Mouse (Mus musculus): ENCODE measurements around the gene Riox1. TPM values are rescaled to one million over a fixed set of nuclear protein-coding genes. Genes with fewer than 3 reads are reported as not detected.
"Not testable (repeated sequence)": the region's sequence is repeated elsewhere in the genome, so short reads cannot be mapped to it uniquely, and the experiment has no call there.

Riox1 gene
- polyA plus RNA-seq, 1 experiment from 2014 or later: 7.9 TPM

DNA sequence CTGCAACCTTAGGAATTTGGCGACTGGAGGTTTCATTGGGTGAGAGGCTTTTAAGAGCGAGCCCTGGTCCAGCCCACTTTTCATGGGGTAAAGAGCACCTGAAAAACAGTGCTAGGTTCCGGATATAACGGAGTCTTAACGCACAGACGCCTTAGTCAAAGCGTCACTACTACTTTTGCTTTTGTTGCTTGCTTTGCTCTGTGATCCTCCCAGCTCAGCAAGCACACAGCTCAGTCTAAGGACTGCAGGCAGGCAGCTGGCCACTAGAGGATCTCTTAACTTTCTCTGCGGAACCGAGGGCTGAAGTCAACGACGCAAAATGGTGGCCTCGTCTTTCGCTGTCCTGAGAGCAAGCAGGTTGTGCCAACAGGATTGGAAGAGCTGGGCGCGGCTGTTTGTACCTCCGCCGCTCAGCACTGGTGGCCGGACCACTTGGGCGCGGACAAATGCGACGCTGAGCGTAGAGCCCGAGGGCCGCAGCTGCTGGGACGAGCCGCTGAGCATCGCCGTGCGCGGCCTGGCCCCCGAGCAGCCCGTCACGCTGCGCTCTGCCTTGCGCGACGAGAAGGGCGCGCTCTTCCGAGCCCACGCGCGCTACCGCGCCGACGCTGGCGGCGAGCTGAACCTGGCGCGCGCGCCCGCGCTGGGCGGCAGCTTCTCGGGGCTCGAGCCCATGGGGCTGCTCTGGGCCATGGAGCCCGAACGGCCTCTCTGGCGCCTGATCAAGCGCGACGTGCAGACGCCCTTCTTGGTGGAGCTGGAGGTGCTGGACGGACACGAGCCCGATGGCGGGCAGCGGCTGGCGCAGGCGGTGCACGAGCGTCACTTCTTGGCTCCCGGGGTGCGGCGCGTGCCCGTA, 37.4 kb downstream of the Riox1 start, which contains the start of gene Acot2:
Gene Acot2, plus strand, starts transcription at position 279 of the 859 bp plus-strand sequence.
- Histone ChIP-seq H3K9me3 (replicated peaks) (no peaks in the 10 kb centered on the region), H3K4me2 (peak within 1 kb of the TSS; percentile 74), H3K36me3 (peaks cover 5% of the 10 kb centered on the region; the same call in 1 of the 2 replicates), H3K27ac (peak within 1 kb of the TSS; percentile 98), H3K4me1 (replicated peaks) (peaks cover 16% of the 10 kb centered on the region), H3K4me3 (peak within 1 kb of the TSS; percentile 70), H3K9ac (peak within 1 kb of the TSS; percentile 77), H3K27me3 (no peaks in the 10 kb centered on the region)
- ATAC-seq (replicated peaks; ENCODE audit: insufficient number of reproducible peaks, insufficient read depth, low FRiP score, low read depth): peak; percentile 81
- WGBS: under 1% methylated on average over 79 of the region's 80 CpGs

GRCm38 (mm10) chr12:83988483-83988882, 38.1 kb downstream of the Riox1 start:
- 65% methylated on average over 4 of the region's 4 CpGs for WGBS
- H3K9me3 ChIP-seq (replicated peaks): no peaks in the 10 kb centered on the region
- no peaks in the 10 kb centered on the region for H3K27me3 ChIP-seq
- peaks cover 16% of the 10 kb centered on the region for H3K4me1 ChIP-seq (replicated peaks)
- H3K27ac ChIP-seq: peak overlapping the region; percentile 98
- H3K4me2 ChIP-seq: peak overlapping the region; percentile 74
- H3K4me3 ChIP-seq: peak overlapping the region; percentile 70
- peak overlapping the region; percentile 77 for H3K9ac ChIP-seq
- ATAC-seq (replicated peaks; ENCODE audit: insufficient number of reproducible peaks, insufficient read depth, low FRiP score, low read depth): peak; percentile 4; the same call in 1 of the 2 replicates
- peaks cover 12% of the 10 kb centered on the region for H3K36me3 ChIP-seq

- peak overlapping the region; percentile 74 for H3K4me2 ChIP-seq
Observed at GRCm38 (mm10) chr12:83989378-83989777, 39.0 kb downstream of the Riox1 start.

GRCm38 (mm10) chr12:83997221-83997620, 46.8 kb downstream of the Riox1 start:
- H3K27me3 ChIP-seq: no peaks in the 10 kb centered on the region
- WGBS: 50% methylated on average over 2 of the region's 2 CpGs
- ATAC-seq (replicated peaks; ENCODE audit: insufficient number of reproducible peaks, insufficient read depth, low FRiP score, low read depth): no peak

More at GRCm38 (mm10) chr12:83989378-83989777, 39.0 kb downstream of the Riox1 start:
- H3K9ac ChIP-seq: no peak overlapping the region
- no peaks in the 10 kb centered on the region for H3K27me3 ChIP-seq
- ATAC-seq (replicated peaks; ENCODE audit: insufficient number of reproducible peaks, insufficient read depth, low FRiP score, low read depth): no peak
- peaks cover 16% of the 10 kb centered on the region for H3K4me1 ChIP-seq (replicated peaks)
- H3K27ac ChIP-seq: no peak overlapping the region
- no peak overlapping the region for H3K4me3 ChIP-seq
- WGBS: 91% methylated on average over 4 of the region's 4 CpGs
- no peaks in the 10 kb centered on the region for H3K9me3 ChIP-seq (replicated peaks)
- peaks cover 20% of the 10 kb centered on the region for H3K36me3 ChIP-seq

DNA sequence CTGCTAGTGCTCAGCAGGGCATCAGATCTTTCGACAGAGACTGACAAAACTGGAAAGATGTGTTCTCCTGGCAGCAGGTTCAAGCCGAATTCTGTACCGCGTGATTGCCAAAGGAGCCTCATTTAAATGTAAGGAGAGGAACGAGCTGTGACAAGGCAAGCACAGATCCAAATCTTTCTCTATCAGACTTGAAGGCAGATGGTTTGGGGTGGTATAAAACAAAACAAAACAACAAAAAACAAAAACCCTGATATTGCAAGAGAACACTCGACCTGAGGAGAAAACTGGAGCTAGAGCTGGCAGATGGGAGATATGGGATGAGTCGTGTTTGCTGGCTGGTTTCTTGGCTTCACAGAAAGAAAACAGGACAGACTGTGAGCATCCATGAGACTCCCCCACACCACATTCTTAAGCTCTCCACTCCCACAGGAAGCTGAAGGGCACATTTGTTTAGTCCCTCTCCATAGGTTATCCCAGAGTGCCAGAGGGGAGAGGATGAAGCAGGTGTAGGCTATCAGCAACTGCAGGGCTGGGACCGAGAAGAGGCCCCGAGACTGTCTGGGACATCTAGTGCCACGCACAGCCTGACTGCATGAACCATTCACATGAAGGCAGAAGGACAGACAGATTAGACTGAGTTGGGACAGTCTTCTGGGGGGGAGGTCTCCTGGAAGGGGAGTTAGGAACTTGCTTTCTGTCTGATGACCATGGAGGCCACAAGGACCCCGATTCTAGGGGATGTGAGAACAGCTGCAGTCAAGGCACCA, 48.1 kb downstream of the Riox1 start:
- Histone ChIP-seq H3K9ac (no peak overlapping the region), H3K27me3 (no peaks in the 10 kb centered on the region), H3K9me3 (replicated peaks) (no peaks in the 10 kb centered on the region), H3K36me3 (peaks cover 10% of the 10 kb centered on the region), H3K4me1 (replicated peaks) (peaks cover 23% of the 10 kb centered on the region), H3K4me2 (no peak overlapping the region), H3K4me3 (no peak overlapping the region), H3K27ac (peak overlapping the region; percentile 65)
- WGBS: 49% methylated on average over 11 of the region's 11 CpGs
- ATAC-seq (replicated peaks; ENCODE audit: insufficient number of reproducible peaks, insufficient read depth, low FRiP score, low read depth): peak; percentile 45; the same call in 1 of the 2 replicates

More at GRCm38 (mm10) chr12:83997221-83997620, 46.8 kb downstream of the Riox1 start:
- Histone ChIP-seq H3K9me3 (replicated peaks) (no peaks in the 10 kb centered on the region), H3K4me3 (no peak overlapping the region), H3K4me1 (replicated peaks) (peaks cover 23% of the 10 kb centered on the region), H3K36me3 (peaks cover 19% of the 10 kb centered on the region), H3K27ac (no peak overlapping the region), H3K4me2 (no peak overlapping the region), H3K9ac (no peak overlapping the region)

- H3K4me1 ChIP-seq (replicated peaks): peaks cover 23% of the 10 kb centered on the region
- not testable (repeated sequence) for H3K9ac ChIP-seq; H3K9me3 ChIP-seq (replicated peaks); H3K36me3 ChIP-seq; H3K27me3 ChIP-seq
- peak; percentile 86; the same call in 1 of the 2 replicates for ATAC-seq (replicated peaks; ENCODE audit: insufficient number of reproducible peaks, insufficient read depth, low FRiP score, low read depth)
- peak overlapping the region; percentile 65 for H3K27ac ChIP-seq
- WGBS: 15% methylated on average over 8 of the region's 8 CpGs
- H3K4me2 ChIP-seq: peak overlapping the region; percentile 19; the same call in 1 of the 2 replicates
- 0 out of 2 replicates have a peak overlapping the region, but pooled peaks have one; percentile 1 for H3K4me3 ChIP-seq
Observed at GRCm38 (mm10) chr12:83999237-83999636, 48.8 kb downstream of the Riox1 start.

DNA sequence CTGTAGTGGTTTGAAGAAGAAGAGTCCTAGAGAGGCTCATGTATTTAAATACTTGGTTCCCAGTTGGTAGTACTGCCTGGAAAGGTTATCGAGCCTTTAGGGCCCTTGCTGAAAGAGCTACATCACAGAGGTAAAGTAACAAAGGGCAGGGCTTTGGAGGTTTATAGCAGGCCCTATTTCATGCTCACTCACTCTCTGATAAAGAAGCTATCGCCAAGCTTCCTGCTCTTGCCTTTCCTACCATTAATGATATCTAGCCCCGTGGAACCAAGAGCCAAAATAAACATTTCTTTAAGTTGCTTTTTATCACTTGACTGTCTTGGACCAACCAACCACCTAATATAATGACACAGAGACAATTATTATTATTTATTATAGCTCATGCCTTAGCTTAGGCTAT, 50.0 kb downstream of the Riox1 start:
- Histone ChIP-seq H3K4me1 (replicated peaks) (peaks cover 23% of the 10 kb centered on the region), H3K4me2 (no peak overlapping the region), H3K4me3 (no peak overlapping the region), H3K9me3 (replicated peaks) (no peaks in the 10 kb centered on the region), H3K27me3 (no peaks in the 10 kb centered on the region), H3K36me3 (no peaks in the 10 kb centered on the region), H3K9ac (no peak overlapping the region), H3K27ac (0 out of 2 replicates have a peak overlapping the region, but pooled peaks have one; percentile 65)
- WGBS: 53% methylated on average over 3 of the region's 3 CpGs
- ATAC-seq (replicated peaks; ENCODE audit: insufficient number of reproducible peaks, insufficient read depth, low FRiP score, low read depth): no peak

Other genes with a start within 250 kb of the Riox1 start
- gene Papln, start 187.0 kb upstream of the Riox1 start, polyA plus RNA-seq (2015; fragmentation: Nextera tagmentation; extraction: Ambion mirVana): 0.69 and 1.0 TPM in 2 replicates
- 28.0 and 29.5 TPM in 2 replicates for gene Numb, start 28.7 kb upstream of the Riox1 start, polyA plus RNA-seq (2015; fragmentation: Nextera tagmentation; extraction: Ambion mirVana)
- gene Heatr4, start 34.2 kb downstream of the Riox1 start, polyA plus RNA-seq (2015; fragmentation: Nextera tagmentation; extraction: Ambion mirVana): not detected in 2 replicates
- gene Acot2, start 37.3 kb downstream of the Riox1 start, polyA plus RNA-seq (2015; fragmentation: Nextera tagmentation; extraction: Ambion mirVana): 65.8 and 78.0 TPM in 2 replicates
- 27.7 and 29.8 TPM in 2 replicates for gene Acot1, start 58.9 kb downstream of the Riox1 start, polyA plus RNA-seq (2015; fragmentation: Nextera tagmentation; extraction: Ambion mirVana)
- 0.16 and 0.29 TPM in 2 replicates for gene Acot4, start 87.8 kb downstream of the Riox1 start, polyA plus RNA-seq (2015; fragmentation: Nextera tagmentation; extraction: Ambion mirVana)
- not detected in 2 replicates for gene Gm49366, start 88.3 kb downstream of the Riox1 start, polyA plus RNA-seq (2015; fragmentation: Nextera tagmentation; extraction: Ambion mirVana)
- 0.56 and 0.73 TPM in 2 replicates for gene Acot3, start 101.5 kb downstream of the Riox1 start, polyA plus RNA-seq (2015; fragmentation: Nextera tagmentation; extraction: Ambion mirVana)
- 0.10 TPM in 1 of 2 replicates, not detected in the other for gene Acot5, start 118.7 kb downstream of the Riox1 start, polyA plus RNA-seq (2015; fragmentation: Nextera tagmentation; extraction: Ambion mirVana)
- 0.83 and 0.93 TPM in 2 replicates for gene Acot6, start 150.0 kb downstream of the Riox1 start, polyA plus RNA-seq (2015; fragmentation: Nextera tagmentation; extraction: Ambion mirVana)
- 3.3 TPM in 2 replicates for gene Dnal1, start 163.8 kb downstream of the Riox1 start, polyA plus RNA-seq (2015; fragmentation: Nextera tagmentation; extraction: Ambion mirVana)
- 0.42 and 0.55 TPM in 2 replicates for gene Pnma1, start 197.9 kb downstream of the Riox1 start, polyA plus RNA-seq (2015; fragmentation: Nextera tagmentation; extraction: Ambion mirVana)